20 mouse cellular contexts compared by ENCODE assay signal in the genomic region with DNA sequence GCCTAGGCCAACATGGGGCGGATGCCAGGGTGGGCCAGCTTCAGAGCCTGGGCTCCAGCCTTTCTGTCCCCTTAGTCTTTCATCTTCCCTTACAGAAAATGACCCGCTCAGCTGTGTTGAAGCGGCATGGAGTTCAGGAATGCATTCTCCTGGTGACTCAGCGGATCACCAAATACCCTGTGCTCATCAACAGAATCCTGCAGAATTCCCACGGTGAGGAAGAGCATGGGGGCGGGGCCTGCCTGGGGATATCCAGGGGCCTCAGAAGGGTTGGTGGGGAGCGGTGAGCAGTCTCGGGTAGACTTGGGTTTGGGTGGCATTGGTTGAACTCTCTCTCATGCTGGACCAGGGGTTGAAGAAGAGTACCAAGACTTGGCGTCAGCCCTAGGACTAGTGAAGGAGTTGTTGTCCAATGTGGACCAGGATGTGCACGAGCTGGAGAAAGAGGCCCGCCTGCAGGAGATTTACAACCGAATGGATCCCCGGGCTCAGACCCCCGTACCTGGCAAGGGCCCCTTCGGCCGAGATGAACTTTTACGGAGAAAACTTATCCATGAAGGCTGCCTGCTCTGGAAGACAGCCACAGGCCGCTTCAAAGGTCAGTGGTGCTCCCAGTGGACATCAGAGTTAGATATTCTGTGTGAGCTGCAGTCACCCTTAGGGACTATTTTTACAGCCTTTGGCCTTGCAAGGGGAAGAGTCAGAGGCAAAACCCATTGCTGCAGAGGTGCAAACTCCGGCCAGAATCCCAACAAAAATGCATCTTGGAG. TPM values are rescaled to one million over a fixed set of nuclear protein-coding genes. Genes with fewer than 3 reads are reported as not detected.
DNase-seq lines count a peak whose midpoint lies in the region; ATAC-seq and TF ChIP-seq lines count a peak whose summit lies in the region.
"Had no signal": no experiment of that assay in that cellular context is flagged by ENCODE, and none has a peak within 500 bp of the region (broad histone marks: within the 10 kb centered on the region; RNA-seq: fewer than 3 reads in every experiment).

No protein-coding gene starts in this region.

- H3K9ac ChIP-seq in heart, embryonic 12.5 days: peak overlapping the region; percentile 0; the same call in 1 of the 2 replicates
- H3K9ac ChIP-seq: liver, embryonic 12.5 days had no signal

- H3K27ac ChIP-seq in heart, embryonic 12.5 days (ENCODE audit: poor library complexity, severe bottlenecking): peak overlapping the region; percentile 82
- peak overlapping the region; percentile 66 for H3K27ac ChIP-seq in cortical plate, adult 2 months (ENCODE audit: insufficient read depth, low read length)
- H3K27ac ChIP-seq: liver, embryonic 12.5 days had no signal

- H3K4me1 ChIP-seq in heart, embryonic 12.5 days (replicated peaks): peaks cover 45% of the 10 kb centered on the region
- H3K4me1 ChIP-seq in cortical plate, adult 2 months (ENCODE audit: control insufficient read depth, insufficient read depth, low read length): peaks cover 7% of the 10 kb centered on the region

- no peak overlapping the region for H3K4me3 ChIP-seq in heart, embryonic 12.5 days
- H3K4me3 ChIP-seq in cortical plate, adult 2 months (ENCODE audit: insufficient read depth, low read length): no peak overlapping the region
- H3K4me3 ChIP-seq: liver, embryonic 12.5 days had no signal

- 82% methylated on average over 19 of the region's 19 CpGs for WGBS in heart, embryonic 12.5 days

- H3K27me3 ChIP-seq in heart, embryonic 12.5 days (replicated peaks): no peaks in the 10 kb centered on the region
- H3K27me3 ChIP-seq: liver, embryonic 12.5 days had no signal

- no peak for DNase-seq in heart, adult 8-10 months (ENCODE audit: low spot score)
- DNase-seq in Muller cell, postnatal 12 days (ENCODE audit: inconsistent ontology term): peak; percentile 93
- DNase-seq in kidney, postnatal 10 days: peak; percentile 60
- DNase-seq in lung, postnatal 14 days: no peak
- no peak for DNase-seq in cerebellum, adult 11 months
- DNase-seq in embryo, embryonic 11 days: no peak
- DNase-seq: cerebellum, adult 2 months; layer of hippocampus, adult 9-11 months; right cerebral cortex, postnatal 4 days; thymus, postnatal 14 days had no signal

- peak overlapping the region; percentile 38 for H3K4me2 ChIP-seq in heart, embryonic 12.5 days
- H3K4me2 ChIP-seq: liver, embryonic 12.5 days had no signal

- no peak for ATAC-seq in heart, embryonic 12.5 days (ENCODE audit: insufficient number of reproducible peaks, low FRiP score)
- ATAC-seq: CD4-positive, CD25-positive, alpha-beta regulatory T cell, adult 4 months; liver, embryonic 12.5 days had no signal

- TF ChIP-seq CTCF in cortical plate, adult 2 months (IDR thresholded peaks at IDR 0.05; ENCODE audit: extremely low read depth, insufficient read depth, low read length): no peak

- TF ChIP-seq POLR2A in cortical plate, adult 2 months (IDR thresholded peaks at IDR 0.05; ENCODE audit: extremely low read depth, insufficient read depth, low read length): no peak

- H3K9me3 ChIP-seq in heart, embryonic 12.5 days (replicated peaks): no peaks in the 10 kb centered on the region
- H3K9me3 ChIP-seq: liver, embryonic 12.5 days had no signal

- H3K36me3 ChIP-seq in heart, embryonic 12.5 days: peaks cover 96% of the 10 kb centered on the region

RNA-seq across cellular contexts. Expression of a gene that starts 17.3 kb away (rescaled TPM):
- polyA plus RNA-seq in heart, embryonic 12.5 days (2016; fragmentation: Nextera tagmentation; extraction: Ambion mirVana): not detected in 2 replicates
- under 1 TPM in 1 of 4 experiments, not detected in 3; 0.23 TPM for total RNA-seq in heart, adult 8-10 months (2022)
- not detected in 2 replicates for polyA plus RNA-seq in cortical plate, adult 2 months (2012; rRNA removed)
- total RNA-seq: adrenal gland, adult 18-20 months; heart, postnatal 14 days; left cerebral cortex, postnatal 25 days had no signal
- polyA plus RNA-seq: brain, embryonic 14.5 days; cerebellum, adult 2 months; liver, embryonic 12.5 days; lung, embryonic 16.5 days; stomach, embryonic 14.5 days had no signal

RNA-seq across cellular contexts. Expression of a gene that starts 29.9 kb away (rescaled TPM):
- 84.5 and 91.8 TPM in 2 replicates for polyA plus RNA-seq in heart, embryonic 12.5 days (2016; fragmentation: Nextera tagmentation; extraction: Ambion mirVana)
- 10 to 100 TPM; 38.8 to 45.9 (median 41.4) TPM for total RNA-seq in heart, adult 8-10 months (2022)
- 220 and 224 TPM in 2 replicates for polyA plus RNA-seq in cortical plate, adult 2 months (2012; rRNA removed)

RNA-seq across cellular contexts. Expression of a gene that starts 49.9 kb away (rescaled TPM):
- polyA plus RNA-seq in heart, embryonic 12.5 days (2016; fragmentation: Nextera tagmentation; extraction: Ambion mirVana): 75.3 and 75.6 TPM in 2 replicates
- total RNA-seq in heart, adult 8-10 months (2022): 10 to 100 TPM; 26.3 to 31.5 (median 27.8) TPM
- polyA plus RNA-seq in cortical plate, adult 2 months (2012; rRNA removed): 70.5 and 75.6 TPM in 2 replicates

Comparison
In these comparisons a context has a peak if more than half of its experiments do, and no peak if none do; other contexts are left out.
1. DNase-seq: peak in Muller cell, postnatal 12 days (single experiment) and kidney, postnatal 10 days (single experiment); none in heart, adult 8-10 months (single experiment), lung, postnatal 14 days (single experiment), cerebellum, adult 11 months (single experiment) and embryo, embryonic 11 days (single experiment).